Mouse (Mus musculus): ENCODE measurements around the gene Adck1.
"Not testable (repeated sequence)": the region's sequence is repeated elsewhere in the genome, so short reads cannot be mapped to it uniquely, and the experiment has no call there.

The Adck1 gene

GRCm38 (mm10) chr12:88360441-88361119 is at the start of gene Adck1:
Gene Adck1 (plus strand): TSS chr12:88360554.
- in situ Hi-C loops (cut with MboI; ENCODE audit: unreplicated experiment in 2 of 2) = loop anchor here (25.0 kb wide), 2 partner anchors 923 to 948 kb away; partner anchors contain the start of genes Alkbh1 (in 1 of the 2) and Slirp (in 1 of the 2)

GRCm38 (mm10) chr12:88314556-88314955 is 45.8 kb upstream of the Adck1 start:
- in situ Hi-C loops (cut with MboI; ENCODE audit: unreplicated experiment in 2 of 2) = no loop called here

GRCm38 (mm10) chr12:88323926-88324325 is 36.4 kb upstream of the Adck1 start, which contains the start of gene Gm5039:
Gene Gm5039 (minus strand): TSS chr12:88324026.
- in situ Hi-C loops (cut with MboI; ENCODE audit: unreplicated experiment in 2 of 2) = not testable (repeated sequence)

GRCm38 (mm10) chr12:88336662-88337413 is 23.5 kb upstream of the Adck1 start:
- in situ Hi-C loops (cut with MboI; ENCODE audit: unreplicated experiment in 2 of 2) = not testable (repeated sequence)

- in situ Hi-C loops (cut with MboI; ENCODE audit: unreplicated experiment in 2 of 2) = not testable (repeated sequence)
These were observed 19.1 kb upstream of the Adck1 start for GRCm38 (mm10) chr12:88341286-88341685.

GRCm38 (mm10) chr12:88354182-88354702 is 6.1 kb upstream of the Adck1 start:
- in situ Hi-C loops (cut with MboI; ENCODE audit: unreplicated experiment in 2 of 2) = loop anchor here (25.0 kb wide), 2 partner anchors 917 to 942 kb away; partner anchors contain the start of genes Alkbh1 (in 1 of the 2) and Slirp (in 1 of the 2)

GRCm38 (mm10) chr12:88361120-88361445 is 729 bp downstream of the Adck1 start:
- in situ Hi-C loops (cut with MboI; ENCODE audit: unreplicated experiment in 2 of 2) = loop anchor here (25.0 kb wide), 2 partner anchors 924 to 949 kb away; partner anchors contain the start of genes Alkbh1 (in 1 of the 2) and Slirp (in 1 of the 2)

- in situ Hi-C loops (cut with MboI; ENCODE audit: unreplicated experiment in 2 of 2) = loop anchor here (25.0 kb wide), 2 partner anchors 930 to 955 kb away; partner anchors contain the start of genes Alkbh1 (in 1 of the 2) and Slirp (in 1 of the 2)
These were observed 7.3 kb downstream of the Adck1 start for GRCm38 (mm10) chr12:88367673-88368072.

- in situ Hi-C loops (cut with MboI; ENCODE audit: unreplicated experiment in 2 of 2) = loop anchor here (25.0 kb wide), 2 partner anchors 931 to 956 kb away; partner anchors contain the start of genes Alkbh1 (in 1 of the 2) and Slirp (in 1 of the 2)
These were observed 8.3 kb downstream of the Adck1 start for GRCm38 (mm10) chr12:88368618-88369017.

GRCm38 (mm10) chr12:88369690-88370089 is 9.3 kb downstream of the Adck1 start:
- in situ Hi-C loops (cut with MboI; ENCODE audit: unreplicated experiment in 2 of 2) = loop anchor here (25.0 kb wide), 2 partner anchors 932 to 957 kb away; partner anchors contain the start of genes Alkbh1 (in 1 of the 2) and Slirp (in 1 of the 2)

- in situ Hi-C loops (cut with MboI; ENCODE audit: unreplicated experiment in 2 of 2) = loop anchor here (25.0 kb wide), 2 partner anchors 933 to 958 kb away; partner anchors contain the start of genes Alkbh1 (in 1 of the 2) and Slirp (in 1 of the 2)
These were observed 10.0 kb downstream of the Adck1 start for GRCm38 (mm10) chr12:88370321-88370720.

GRCm38 (mm10) chr12:88372018-88372417 is 11.7 kb downstream of the Adck1 start:
- in situ Hi-C loops (cut with MboI; ENCODE audit: unreplicated experiment in 2 of 2) = loop anchor here (25.0 kb wide), 2 partner anchors 935 to 960 kb away; partner anchors contain the start of genes Alkbh1 (in 1 of the 2) and Slirp (in 1 of the 2)

GRCm38 (mm10) chr12:88376820-88377219 is 16.5 kb downstream of the Adck1 start:
- in situ Hi-C loops (cut with MboI; ENCODE audit: unreplicated experiment in 2 of 2) = loop anchor here in 1 of 2 experiments (25.0 kb wide), 1 partner anchor 610 kb away; no protein-coding TSS in a partner anchor

GRCm38 (mm10) chr12:88378256-88378655 is 17.9 kb downstream of the Adck1 start:
- in situ Hi-C loops (cut with MboI; ENCODE audit: unreplicated experiment in 2 of 2) = loop anchor here in 1 of 2 experiments (25.0 kb wide), 1 partner anchor 609 kb away; no protein-coding TSS in a partner anchor

- in situ Hi-C loops (cut with MboI; ENCODE audit: unreplicated experiment in 2 of 2) = loop anchor here in 1 of 2 experiments (25.0 kb wide), 1 partner anchor 598 kb away; no protein-coding TSS in a partner anchor
These were observed 28.5 kb downstream of the Adck1 start for GRCm38 (mm10) chr12:88388832-88389231.

- in situ Hi-C loops (cut with MboI; ENCODE audit: unreplicated experiment in 2 of 2) = loop anchor here in 1 of 2 experiments (25.0 kb wide), 1 partner anchor 589 kb away; no protein-coding TSS in a partner anchor
These were observed 38.3 kb downstream of the Adck1 start for GRCm38 (mm10) chr12:88398658-88399057.

GRCm38 (mm10) chr12:88403541-88403940 is 43.2 kb downstream of the Adck1 start:
- in situ Hi-C loops (cut with MboI; ENCODE audit: unreplicated experiment in 2 of 2) = loop anchor here (5.0 to 25.0 kb wide), 3 partner anchors 734 to 1059 kb away; no protein-coding TSS in a partner anchor

GRCm38 (mm10) chr12:88405113-88405512 is 44.8 kb downstream of the Adck1 start:
- in situ Hi-C loops (cut with MboI; ENCODE audit: unreplicated experiment in 2 of 2) = loop anchor here in 1 of 2 experiments (5.0 to 25.0 kb wide), 4 partner anchors 727 to 1057 kb away; no protein-coding TSS in a partner anchor

- in situ Hi-C loops (cut with MboI; ENCODE audit: unreplicated experiment in 2 of 2) = loop anchor here in 1 of 2 experiments (5.0 to 25.0 kb wide), 4 partner anchors 724 to 1054 kb away; no protein-coding TSS in a partner anchor
These were observed 47.6 kb downstream of the Adck1 start for GRCm38 (mm10) chr12:88407996-88408322.
